Mouse (Mus musculus) testis, adult 2 months (tissue): ENCODE data around the gene Tsc2.

Experiments
- CTCF ChIP-seq: fragments of 200-500 bp; IDR thresholded peaks from 2 replicates; pipeline ENCODE4 v1.5.1; 2012; ENCODE audit warnings: low read depth, mild to moderate bottlenecking, inconsistent platforms, low read length, moderate library complexity; ENCODE audit not compliant: control insufficient read depth, insufficient read depth, insufficient replicate concordance
- POLR2A ChIP-seq: fragments of 200-500 bp; IDR thresholded peaks from 2 replicates; pipeline ENCODE4 v1.6.1; 2012; ENCODE audit warnings: low read depth, mild to moderate bottlenecking, inconsistent platforms, low read length, moderate library complexity; ENCODE audit not compliant: control insufficient read depth

- TF ChIP-seq CTCF (no peak), POLR2A (no peak)
These were observed 39.7 kb upstream of the Tsc2 start for GRCm38 (mm10) chr17:24672141-24672540.
